Mouse (Mus musculus): ENCODE data around the gene Olfr653. TPM values are rescaled to one million over a fixed set of nuclear protein-coding genes. Genes with fewer than 3 reads are reported as not detected.

Olfr653 gene
- polyA plus RNA-seq (2011; ENCODE audit: insufficient read depth, insufficient read length, low replicate concordance, missing spikeins), result not detected in 2 replicates

DNA sequence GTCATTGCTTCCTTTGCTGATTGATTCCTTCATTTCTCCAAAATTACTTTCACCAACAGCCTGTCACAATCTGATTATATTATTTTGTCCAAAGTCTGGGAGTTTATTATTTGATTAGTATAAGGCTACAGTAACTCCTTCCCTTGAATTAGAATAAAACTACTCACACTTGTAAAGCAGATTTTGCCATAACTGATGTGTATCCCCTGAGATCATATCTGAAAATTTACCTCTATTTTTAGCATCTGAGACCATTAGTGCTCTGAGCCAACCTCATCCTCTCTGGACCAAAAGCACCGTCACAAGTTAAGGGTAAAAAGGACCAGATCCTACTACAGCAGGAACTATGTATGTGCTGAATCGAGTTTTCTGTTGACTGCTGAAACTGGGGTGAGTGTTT, at the start of gene Olfr653:
Gene Olfr653 (plus strand): TSS at position 301 of the 400 bp plus-strand sequence.
- WGBS, result 51% methylated on average over 2 of the region's 2 CpGs
- TF ChIP-seq POLR2A (IDR thresholded peaks at IDR 0.05; ENCODE audit: borderline replicate concordance, control insufficient read depth, low read depth, low read length) (no peak), CTCF (IDR thresholded peaks at IDR 0.05; ENCODE audit: control insufficient read depth, insufficient read depth, low read length) (no peak)

DNA sequence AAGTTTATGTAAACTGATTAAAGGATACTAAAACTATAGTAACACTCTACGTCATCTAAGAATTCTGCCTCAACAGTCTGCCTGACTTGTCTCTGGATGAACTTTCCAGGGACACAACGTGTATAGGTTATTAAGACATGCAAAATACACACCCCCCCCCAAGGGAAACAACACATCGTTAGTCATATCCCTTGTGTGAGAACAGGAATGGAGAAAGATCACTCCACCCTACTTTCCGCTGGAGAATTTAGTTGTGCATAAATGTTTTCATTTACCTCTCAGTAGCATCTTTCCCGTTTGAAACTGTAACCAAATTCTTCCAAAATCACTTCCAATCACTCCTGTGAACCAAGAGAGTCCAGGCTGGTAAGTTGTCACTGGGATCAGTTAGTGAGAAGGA, 27.3 kb upstream of the Olfr653 start, which contains the start of gene Olfr651:
Gene Olfr651 (plus strand): TSS at position 301 of the 400 bp plus-strand sequence.
- no peaks in the 10 kb centered on the region for H3K4me1 ChIP-seq (ENCODE audit: control insufficient read depth, insufficient read depth, low read length)
- H3K27ac ChIP-seq (ENCODE audit: control insufficient read depth, insufficient read depth, low read depth, low read length, poor library complexity), result no peak within 1 kb of the TSS
- 76% methylated on average over 5 of the region's 5 CpGs for WGBS
- H3K4me3 ChIP-seq (replicated peaks; ENCODE audit: control insufficient read depth, low read depth, low read length), result no peak within 1 kb of the TSS
- TF ChIP-seq CTCF (IDR thresholded peaks at IDR 0.05; ENCODE audit: control insufficient read depth, insufficient read depth, low read length) (no peak), POLR2A (IDR thresholded peaks at IDR 0.05; ENCODE audit: borderline replicate concordance, control insufficient read depth, low read depth, low read length) (no peak)

More for the DNA sequence above, at the start of gene Olfr653:
- Histone ChIP-seq H3K4me1 (ENCODE audit: control insufficient read depth, insufficient read depth, low read length) (no peaks in the 10 kb centered on the region), H3K4me3 (replicated peaks; ENCODE audit: control insufficient read depth, low read depth, low read length) (no peak within 1 kb of the TSS), H3K27ac (ENCODE audit: control insufficient read depth, insufficient read depth, low read depth, low read length, poor library complexity) (no peak within 1 kb of the TSS)

DNA sequence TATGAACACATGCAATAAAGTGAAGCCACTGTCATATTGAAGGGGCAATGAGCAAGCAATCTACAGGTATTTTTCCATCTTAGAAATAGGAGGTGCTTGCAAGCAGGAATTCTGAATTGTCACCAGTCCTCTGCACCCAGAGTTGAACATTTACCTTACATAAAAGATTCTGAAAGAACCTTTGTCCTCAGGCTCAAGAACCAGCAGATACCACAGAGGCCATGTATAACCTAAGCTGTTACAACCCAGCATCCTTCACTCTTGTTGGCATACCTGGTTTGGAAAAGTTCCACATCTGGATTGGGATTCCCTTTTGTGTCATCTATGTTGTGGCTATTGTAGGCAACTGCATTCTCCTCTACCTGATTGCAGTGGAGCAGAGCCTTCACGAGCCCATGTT, 24.4 kb upstream of the Olfr653 start:
- 64% methylated on average over 1 of the region's 1 CpGs for WGBS
- no peaks in the 10 kb centered on the region for H3K4me1 ChIP-seq (ENCODE audit: control insufficient read depth, insufficient read depth, low read length)
- TF ChIP-seq POLR2A (IDR thresholded peaks at IDR 0.05; ENCODE audit: borderline replicate concordance, control insufficient read depth, low read depth, low read length) (no peak), CTCF (IDR thresholded peaks at IDR 0.05; ENCODE audit: control insufficient read depth, insufficient read depth, low read length) (no peak)
- H3K27ac ChIP-seq (ENCODE audit: control insufficient read depth, insufficient read depth, low read depth, low read length, poor library complexity), result no peak overlapping the region
- H3K4me3 ChIP-seq (replicated peaks; ENCODE audit: control insufficient read depth, low read depth, low read length), result no peak overlapping the region

DNA sequence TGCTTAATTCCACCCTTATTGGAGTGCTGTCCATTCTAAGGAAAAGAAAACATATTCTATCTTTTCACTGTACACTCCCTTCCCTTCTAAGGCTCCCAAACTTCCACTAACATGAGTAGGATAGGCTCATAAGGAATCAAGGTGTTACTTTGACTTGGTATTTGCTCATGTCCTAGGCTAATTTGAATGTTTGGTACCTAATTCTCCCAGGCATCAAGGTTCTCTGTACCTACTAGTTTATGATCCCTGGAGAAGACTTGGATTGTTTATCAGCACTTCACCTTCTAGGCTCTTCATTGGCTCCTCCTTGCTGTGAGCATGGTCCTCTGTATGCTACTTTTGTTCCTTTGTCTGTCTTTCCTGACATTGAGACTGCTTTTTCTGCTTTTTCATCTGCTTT, 16.5 kb upstream of the Olfr653 start, which contains the start of gene Olfr652:
Gene Olfr652 (plus strand): TSS at position 301 of the 400 bp plus-strand sequence.
- Histone ChIP-seq H3K27ac (ENCODE audit: control insufficient read depth, insufficient read depth, low read depth, low read length, poor library complexity) (no peak within 1 kb of the TSS), H3K4me1 (ENCODE audit: control insufficient read depth, insufficient read depth, low read length) (no peaks in the 10 kb centered on the region), H3K4me3 (replicated peaks; ENCODE audit: control insufficient read depth, low read depth, low read length) (no peak within 1 kb of the TSS)
- TF ChIP-seq CTCF (IDR thresholded peaks at IDR 0.05; ENCODE audit: control insufficient read depth, insufficient read depth, low read length) (no peak), POLR2A (IDR thresholded peaks at IDR 0.05; ENCODE audit: borderline replicate concordance, control insufficient read depth, low read depth, low read length) (no peak)

DNA sequence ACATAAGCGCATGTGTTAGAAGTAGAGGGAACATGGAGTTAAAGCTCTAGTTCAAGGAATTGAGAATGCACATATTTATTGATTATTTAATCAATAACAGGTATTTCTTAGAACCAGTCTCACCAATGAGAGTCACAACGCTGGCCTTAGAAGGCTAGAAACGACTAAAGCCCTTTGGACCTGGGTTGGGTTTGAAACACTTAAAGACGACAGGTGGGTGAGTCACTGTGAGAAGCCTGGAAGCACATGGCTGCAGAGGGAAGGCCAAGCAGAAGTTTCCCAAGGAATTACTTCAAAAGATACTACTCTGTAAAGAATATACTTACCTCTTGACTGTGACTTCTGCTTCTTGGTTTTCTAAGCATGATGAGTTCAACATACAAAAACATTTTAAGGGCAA, 3.7 kb downstream of the Olfr653 start:
- Histone ChIP-seq H3K4me1 (ENCODE audit: control insufficient read depth, insufficient read depth, low read length) (no peaks in the 10 kb centered on the region), H3K27ac (ENCODE audit: control insufficient read depth, insufficient read depth, low read depth, low read length, poor library complexity) (no peak overlapping the region), H3K4me3 (replicated peaks; ENCODE audit: control insufficient read depth, low read depth, low read length) (no peak overlapping the region)
- WGBS, result 80% methylated on average over 4 of the region's 4 CpGs
- TF ChIP-seq POLR2A (IDR thresholded peaks at IDR 0.05; ENCODE audit: borderline replicate concordance, control insufficient read depth, low read depth, low read length) (no peak), CTCF (IDR thresholded peaks at IDR 0.05; ENCODE audit: control insufficient read depth, insufficient read depth, low read length) (no peak)

DNA sequence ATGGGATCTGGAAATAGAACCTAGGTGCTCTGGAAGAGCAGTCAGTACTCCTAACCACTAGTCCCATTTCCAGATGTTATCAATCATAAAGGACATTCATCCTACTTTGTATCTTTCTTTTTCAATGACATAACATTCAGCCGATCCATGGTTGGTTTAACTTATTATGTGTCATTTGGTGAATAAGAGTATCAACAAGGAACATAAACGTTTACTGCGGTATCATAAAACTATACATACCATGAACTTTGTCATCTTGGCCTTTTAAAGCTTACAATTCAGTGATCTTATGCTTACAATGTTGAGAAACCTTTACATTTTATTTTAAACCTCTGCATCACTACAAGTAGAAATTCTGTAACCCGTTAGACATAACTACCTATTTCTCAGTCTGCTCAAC, 4.3 kb downstream of the Olfr653 start:
- H3K4me1 ChIP-seq (ENCODE audit: control insufficient read depth, insufficient read depth, low read length), result no peaks in the 10 kb centered on the region
- H3K27ac ChIP-seq (ENCODE audit: control insufficient read depth, insufficient read depth, low read depth, low read length, poor library complexity), result no peak overlapping the region
- WGBS, result 82% methylated on average over 4 of the region's 4 CpGs
- no peak for TF ChIP-seq POLR2A (IDR thresholded peaks at IDR 0.05; ENCODE audit: borderline replicate concordance, control insufficient read depth, low read depth, low read length)
- H3K4me3 ChIP-seq (replicated peaks; ENCODE audit: control insufficient read depth, low read depth, low read length), result no peak overlapping the region

DNA sequence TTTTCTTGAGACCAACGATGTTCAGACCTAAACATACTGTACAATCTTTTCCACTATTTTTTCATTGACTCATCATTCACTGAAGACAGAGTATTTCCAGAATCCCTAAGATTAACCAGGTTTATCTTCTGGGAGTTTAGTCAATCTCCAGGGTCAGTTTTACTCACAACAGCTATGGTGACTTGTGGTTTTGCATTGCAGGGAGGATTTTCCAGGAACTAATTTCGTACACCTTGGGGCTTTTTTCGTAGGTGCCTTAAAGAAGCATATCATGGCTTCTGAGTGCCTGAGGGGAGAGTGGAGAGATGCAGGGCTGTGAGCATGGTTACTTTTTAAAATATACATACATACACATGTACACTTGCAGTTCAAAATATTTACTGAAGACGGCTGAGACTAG, 9.6 kb downstream of the Olfr653 start, which contains the start of gene Olfr654:
Gene Olfr654 (plus strand): TSS at position 301 of the 400 bp plus-strand sequence.
- H3K4me1 ChIP-seq (ENCODE audit: control insufficient read depth, insufficient read depth, low read length), result no peaks in the 10 kb centered on the region
- no peak within 1 kb of the TSS for H3K27ac ChIP-seq (ENCODE audit: control insufficient read depth, insufficient read depth, low read depth, low read length, poor library complexity)
- H3K4me3 ChIP-seq (replicated peaks; ENCODE audit: control insufficient read depth, low read depth, low read length), result no peak within 1 kb of the TSS
- TF ChIP-seq CTCF (IDR thresholded peaks at IDR 0.05; ENCODE audit: control insufficient read depth, insufficient read depth, low read length) (no peak), POLR2A (IDR thresholded peaks at IDR 0.05; ENCODE audit: borderline replicate concordance, control insufficient read depth, low read depth, low read length) (no peak)
- WGBS, result 77% methylated on average over 4 of the region's 4 CpGs

DNA sequence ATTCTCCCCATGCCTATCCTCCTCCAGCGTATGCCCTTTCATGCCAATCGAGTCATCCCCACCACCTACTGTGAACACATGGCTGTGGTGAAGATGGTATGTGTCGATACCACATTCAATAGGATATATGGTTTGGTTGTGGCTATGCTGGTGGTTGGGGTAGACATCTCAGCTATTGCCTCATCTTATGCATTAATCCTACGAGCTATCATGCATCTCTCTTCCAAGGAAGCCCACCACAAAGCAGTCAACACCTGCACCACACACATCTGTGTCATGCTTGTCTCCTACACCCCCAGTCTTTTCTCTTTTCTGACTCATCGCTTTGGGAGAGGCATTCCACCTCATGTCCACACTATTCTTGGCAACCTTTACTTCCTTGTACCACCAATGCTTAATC, 11.2 kb downstream of the Olfr653 start:
- 68% methylated on average over 5 of the region's 5 CpGs for whole genome bisulfite sequencing
- Histone ChIP-seq H3K4me1 (ENCODE audit: control insufficient read depth, insufficient read depth, low read length) (no peaks in the 10 kb centered on the region), H3K27ac (ENCODE audit: control insufficient read depth, insufficient read depth, low read depth, low read length, poor library complexity) (no peak overlapping the region), H3K4me3 (replicated peaks; ENCODE audit: control insufficient read depth, low read depth, low read length) (no peak overlapping the region)
- TF ChIP-seq POLR2A (IDR thresholded peaks at IDR 0.05; ENCODE audit: borderline replicate concordance, control insufficient read depth, low read depth, low read length) (no peak), CTCF (IDR thresholded peaks at IDR 0.05; ENCODE audit: control insufficient read depth, insufficient read depth, low read length) (no peak)

DNA sequence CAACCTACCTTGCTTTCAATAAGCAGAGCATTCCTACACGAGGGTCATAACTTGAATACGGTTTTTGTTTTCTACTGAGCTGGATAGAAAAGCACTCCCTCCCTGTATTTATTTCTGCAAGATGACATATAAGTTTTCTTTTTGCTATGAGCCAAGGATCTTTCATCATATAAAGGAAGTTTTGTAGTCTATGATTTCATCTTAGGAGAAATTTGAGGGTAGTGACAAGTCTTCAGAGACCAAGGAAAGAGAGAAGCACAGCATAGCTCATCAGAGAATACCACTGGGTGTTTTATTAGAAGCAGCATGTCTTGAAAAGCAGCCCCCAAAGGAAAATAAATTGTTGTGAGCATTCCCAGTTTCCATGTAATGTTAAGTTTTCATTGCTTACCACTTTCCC, 24.6 kb downstream of the Olfr653 start, which contains the start of gene Olfr655:
Gene Olfr655 (minus strand): TSS at position 101 of the 400 bp plus-strand sequence.
- H3K4me1 ChIP-seq (ENCODE audit: control insufficient read depth, insufficient read depth, low read length), result no peaks in the 10 kb centered on the region
- 79% methylated on average over 2 of the region's 2 CpGs for WGBS
- no peak within 1 kb of the TSS for H3K27ac ChIP-seq (ENCODE audit: control insufficient read depth, insufficient read depth, low read depth, low read length, poor library complexity)
- H3K4me3 ChIP-seq (replicated peaks; ENCODE audit: control insufficient read depth, low read depth, low read length), result no peak within 1 kb of the TSS
- no peak for TF ChIP-seq CTCF (IDR thresholded peaks at IDR 0.05; ENCODE audit: control insufficient read depth, insufficient read depth, low read length)
- no peak for TF ChIP-seq POLR2A (IDR thresholded peaks at IDR 0.05; ENCODE audit: borderline replicate concordance, control insufficient read depth, low read depth, low read length)

All from bone marrow, adult 2 months (tissue).